Mouse (Mus musculus) megakaryocyte, embryonic 14.5 days (primary cell): ENCODE data around the gene Cacna1e. TPM values are rescaled to one million over a fixed set of nuclear protein-coding genes. Genes with fewer than 3 reads are reported as not detected.

Experiments
- H3K27me3 ChIP-seq: replicated peaks from 2 replicates; pipeline ENCODE3; 2012; ENCODE audit warnings: inconsistent platforms
- H3K36me3 ChIP-seq: replicated peaks from 2 replicates; pipeline ENCODE3; 2012; ENCODE audit warnings: low read length, inconsistent platforms, mixed read lengths
- H3K4me1 ChIP-seq: 2 replicates; pipeline ENCODE4 v1.6.1; 2012; ENCODE audit warnings: inconsistent platforms
- H3K4me3 ChIP-seq: replicated peaks from 2 replicates; pipeline ENCODE3; 2012; ENCODE audit warnings: moderate library complexity, mild to moderate bottlenecking, inconsistent platforms
- H3K9me3 ChIP-seq: 2 replicates; pipeline ENCODE4 v1.6.1; 2012; ENCODE audit warnings: inconsistent platforms
- FLI1 ChIP-seq: IDR thresholded peaks from 2 replicates; pipeline ENCODE4 v1.6.1; 2012; ENCODE audit warnings: low read length, inconsistent platforms, mixed read lengths
- GATA1 ChIP-seq: IDR thresholded peaks from 3 replicates; pipeline ENCODE4 v1.6.1; 2012; ENCODE audit warnings: mixed read lengths, low read length, inconsistent platforms, borderline replicate concordance
- polyA plus RNA-seq: library from polyadenylated mRNA; stranded (reverse); fragments of >175 nt; gene quantifications from 2 replicates; pipeline ENCODE4 v1.2.3, GENCODE M21; 2012; ENCODE audit warnings: low replicate concordance; ENCODE audit not compliant: insufficient read depth

The Cacna1e gene
- polyA plus RNA-seq, 1 experiment = 0.02 TPM

DNA sequence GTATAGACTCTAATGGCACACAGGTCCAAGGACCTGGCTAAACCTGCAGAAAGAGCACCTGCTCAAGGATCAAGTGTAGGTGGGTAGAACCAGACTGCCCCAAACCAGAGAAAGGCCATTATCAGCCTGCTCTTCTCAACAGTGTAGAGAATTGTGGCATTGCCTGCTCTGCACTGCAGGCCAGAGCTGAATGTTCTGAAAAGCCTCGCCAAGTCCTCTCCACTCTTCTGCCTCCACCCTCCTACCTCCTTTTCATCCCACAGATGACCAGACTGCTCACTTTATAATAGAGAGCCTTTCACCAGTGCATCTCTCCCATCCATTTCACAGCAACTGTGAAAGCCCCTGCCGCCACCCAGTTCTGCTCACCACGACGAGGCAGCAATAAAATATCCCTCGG is 42.0 kb downstream of the Cacna1e start:
- TF ChIP-seq FLI1 = no peak
- no peak for TF ChIP-seq GATA1
- H3K36me3 ChIP-seq = no peaks in the 10 kb centered on the region
- no peaks in the 10 kb centered on the region for H3K4me1 ChIP-seq
- H3K27me3 ChIP-seq = no peaks in the 10 kb centered on the region
- no peak overlapping the region for H3K4me3 ChIP-seq
- H3K9me3 ChIP-seq = no peaks in the 10 kb centered on the region

DNA sequence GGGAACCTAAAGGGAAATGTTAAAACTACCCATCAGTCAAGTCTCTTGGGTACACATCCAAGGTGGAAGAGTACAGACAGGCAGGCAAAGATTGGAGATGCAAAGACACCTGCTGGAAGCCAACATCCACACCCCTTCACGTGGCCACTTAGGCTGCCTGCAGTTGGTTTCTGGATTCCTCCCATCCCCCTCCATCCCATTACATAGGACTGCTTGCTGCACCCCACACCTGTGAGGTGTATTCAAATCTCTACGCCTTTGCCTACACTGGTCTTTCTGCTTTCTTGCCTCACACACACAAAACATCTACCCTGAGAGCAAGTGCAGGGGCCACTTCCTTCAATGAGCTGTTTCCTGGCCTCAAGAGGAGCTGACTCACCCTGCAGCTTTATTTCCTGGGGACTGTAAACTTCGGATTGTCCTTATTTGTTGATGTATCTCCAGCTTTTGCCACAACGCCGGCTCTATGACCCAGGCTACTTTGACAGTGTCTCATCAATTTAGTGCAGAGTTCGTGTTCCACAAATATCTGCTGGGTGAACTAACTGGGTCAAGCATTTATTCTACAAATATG is 43.2 kb downstream of the Cacna1e start:
- Histone ChIP-seq H3K4me1 (no peaks in the 10 kb centered on the region), H3K27me3 (no peaks in the 10 kb centered on the region), H3K4me3 (no peak overlapping the region), H3K9me3 (no peaks in the 10 kb centered on the region), H3K36me3 (no peaks in the 10 kb centered on the region)
- TF ChIP-seq GATA1 (no peak), FLI1 (no peak)

DNA sequence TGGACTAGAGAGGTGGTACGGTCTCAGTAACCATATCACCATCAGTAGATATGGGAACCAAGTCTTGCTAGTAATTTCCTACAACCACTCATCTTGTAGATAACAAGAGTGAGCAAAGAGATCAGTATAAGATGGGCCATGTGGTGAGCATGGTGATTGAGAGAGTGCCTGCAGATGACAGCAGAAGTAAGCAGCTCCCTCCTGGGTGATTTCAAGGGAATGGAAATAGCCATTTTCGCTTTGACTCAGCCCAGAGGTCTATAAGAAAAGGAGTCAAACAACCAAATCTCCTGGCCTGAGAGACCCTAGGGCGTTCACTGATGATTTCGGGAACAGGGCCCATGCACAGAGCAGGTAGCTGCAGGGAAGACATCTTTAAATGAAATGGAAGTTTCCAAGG is 45.0 kb downstream of the Cacna1e start:
- no peaks in the 10 kb centered on the region for H3K9me3 ChIP-seq
- H3K27me3 ChIP-seq = no peaks in the 10 kb centered on the region
- TF ChIP-seq GATA1 (no peak), FLI1 (no peak)
- no peaks in the 10 kb centered on the region for H3K36me3 ChIP-seq
- no peaks in the 10 kb centered on the region for H3K4me1 ChIP-seq
- no peak overlapping the region for H3K4me3 ChIP-seq

DNA sequence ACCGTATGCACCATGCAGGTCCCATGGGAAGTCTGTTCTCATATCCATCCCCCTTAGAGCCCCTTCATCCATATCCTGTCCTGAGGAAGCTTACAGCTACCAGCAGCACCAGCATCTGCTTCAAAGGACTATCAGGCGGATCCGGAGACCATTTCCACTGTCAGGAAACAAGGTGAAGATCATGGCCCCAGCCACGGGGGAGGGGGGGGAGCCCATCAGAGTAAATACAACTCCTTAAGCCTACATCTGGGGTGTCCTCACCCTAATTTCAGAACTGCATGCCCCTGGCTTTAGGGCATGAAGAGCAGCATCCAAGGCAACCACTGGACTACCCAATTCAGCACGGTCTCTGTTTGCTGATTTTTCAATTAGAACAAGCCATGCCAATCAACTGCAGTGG is 47.8 kb downstream of the Cacna1e start:
- no peak overlapping the region for H3K4me3 ChIP-seq
- TF ChIP-seq FLI1 (no peak), GATA1 (no peak)
- no peaks in the 10 kb centered on the region for H3K4me1 ChIP-seq
- H3K27me3 ChIP-seq = no peaks in the 10 kb centered on the region
- H3K36me3 ChIP-seq = no peaks in the 10 kb centered on the region
- no peaks in the 10 kb centered on the region for H3K9me3 ChIP-seq

DNA sequence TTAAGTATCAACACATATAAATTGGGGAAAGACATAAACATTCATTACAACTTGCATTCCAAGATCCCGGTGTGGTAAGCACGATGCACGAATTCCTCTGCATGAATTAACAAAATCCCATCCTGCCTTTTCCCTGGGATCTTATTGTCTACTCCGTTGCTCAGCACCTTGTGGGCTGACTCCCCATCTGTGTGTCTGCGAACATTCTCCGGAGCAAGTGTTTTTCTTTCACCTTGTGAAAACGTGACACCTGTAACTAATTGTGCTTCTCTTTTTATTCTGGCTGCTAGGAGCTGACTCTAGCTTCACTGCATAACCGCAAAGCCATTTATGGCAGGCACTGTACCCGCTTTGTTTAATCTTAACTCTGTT is 52.1 kb downstream of the Cacna1e start:
- Histone ChIP-seq H3K36me3 (no peaks in the 10 kb centered on the region), H3K9me3 (0 out of 2 replicates have a peak, but pooled peaks cover 3% of the 10 kb centered on the region), H3K4me3 (no peak overlapping the region), H3K27me3 (no peaks in the 10 kb centered on the region), H3K4me1 (no peaks in the 10 kb centered on the region)
- TF ChIP-seq GATA1 = no peak
- TF ChIP-seq FLI1 = no peak

DNA sequence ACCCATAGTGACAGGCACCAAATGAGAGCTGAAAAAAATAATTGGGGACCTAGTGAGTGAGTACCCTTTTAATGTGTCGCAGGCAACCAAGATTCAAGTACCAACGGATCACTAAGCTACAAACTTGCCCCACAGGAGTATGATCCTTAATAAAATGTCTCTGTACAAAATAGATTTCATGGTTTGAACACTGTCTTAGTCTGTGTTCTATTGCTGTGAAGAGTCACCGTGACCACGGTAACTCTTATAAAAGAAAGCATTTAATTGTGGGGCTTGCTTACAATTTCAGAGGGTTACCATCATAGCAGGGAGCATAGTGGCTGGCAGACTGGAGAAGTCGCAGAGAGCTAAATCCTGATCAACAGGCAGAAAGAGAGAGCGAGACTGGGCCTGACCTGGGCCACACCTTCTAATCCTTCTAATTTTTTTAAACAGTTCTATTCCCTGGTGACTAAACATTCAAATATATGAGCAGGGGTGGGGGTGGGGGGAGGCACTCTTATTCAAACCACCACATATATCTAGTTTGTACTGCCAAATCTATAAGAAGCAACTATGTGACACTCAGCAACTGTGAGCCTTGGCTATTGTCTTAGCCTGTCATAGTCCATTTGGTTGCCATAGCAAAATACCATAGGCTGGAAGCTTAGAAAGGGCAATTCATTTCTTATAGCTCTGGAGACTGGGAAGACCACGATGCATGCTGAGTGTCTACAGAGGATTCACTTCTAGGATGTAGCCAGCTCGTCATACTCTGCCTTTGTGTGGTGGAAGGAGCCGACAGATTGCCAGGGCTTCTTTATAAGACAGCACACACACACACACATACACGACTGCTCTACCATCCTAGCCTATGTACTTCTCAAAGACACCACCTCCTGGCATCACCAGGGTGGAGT is 52.8 kb downstream of the Cacna1e start:
- H3K36me3 ChIP-seq = no peaks in the 10 kb centered on the region
- H3K4me1 ChIP-seq = no peaks in the 10 kb centered on the region
- TF ChIP-seq FLI1 (no peak), GATA1 (no peak)
- H3K9me3 ChIP-seq = 0 out of 2 replicates have a peak, but pooled peaks cover 3% of the 10 kb centered on the region
- no peaks in the 10 kb centered on the region for H3K27me3 ChIP-seq
- no peak overlapping the region for H3K4me3 ChIP-seq

DNA sequence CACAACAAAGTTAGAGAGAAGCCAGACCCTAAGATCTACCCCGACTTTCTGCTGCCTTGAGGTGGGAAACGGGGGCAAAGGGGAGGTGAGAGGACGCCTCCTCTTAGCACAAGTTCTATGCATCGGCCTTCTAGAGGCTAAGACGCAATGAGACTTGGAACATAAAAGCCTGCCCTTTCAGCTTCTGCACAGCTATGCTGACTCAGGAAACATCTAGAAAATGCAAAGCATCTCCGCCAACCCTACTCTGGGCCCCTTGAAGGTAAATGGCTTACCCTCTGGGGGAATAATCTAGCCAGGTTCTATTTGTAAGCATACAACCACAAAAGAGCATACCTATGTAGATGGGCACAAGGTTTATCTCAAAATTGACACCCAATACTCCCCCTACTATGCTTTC is 54.2 kb downstream of the Cacna1e start:
- TF ChIP-seq GATA1 = no peak
- TF ChIP-seq FLI1 = no peak
- Histone ChIP-seq H3K27me3 (no peaks in the 10 kb centered on the region), H3K4me1 (no peaks in the 10 kb centered on the region), H3K36me3 (no peaks in the 10 kb centered on the region), H3K4me3 (no peak overlapping the region), H3K9me3 (0 out of 2 replicates have a peak, but pooled peaks cover 3% of the 10 kb centered on the region)

DNA sequence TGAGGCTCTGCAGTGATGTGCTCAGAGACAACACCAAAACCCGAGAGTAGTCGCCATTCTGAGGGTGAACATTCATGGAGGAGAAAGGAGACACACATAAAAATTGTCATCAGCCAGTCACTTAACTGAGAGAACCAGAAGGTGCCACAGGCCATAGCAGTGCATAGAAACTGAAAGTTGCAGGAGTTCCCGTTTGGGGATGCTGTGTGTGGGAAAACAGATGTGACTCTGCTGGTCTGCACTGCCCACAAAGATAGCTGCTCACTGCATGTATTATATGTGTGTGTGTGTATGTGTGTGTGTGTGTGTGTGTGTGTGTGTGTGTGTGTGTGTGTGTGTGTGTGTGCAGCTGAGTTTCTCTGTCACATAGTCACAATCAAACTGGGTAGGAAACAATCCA is 61.2 kb downstream of the Cacna1e start:
- Histone ChIP-seq H3K4me3 (no peak overlapping the region), H3K9me3 (0 out of 2 replicates have a peak, but pooled peaks cover 3% of the 10 kb centered on the region), H3K27me3 (peaks cover 3% of the 10 kb centered on the region), H3K4me1 (no peaks in the 10 kb centered on the region), H3K36me3 (no peaks in the 10 kb centered on the region)
- no peak for TF ChIP-seq FLI1
- no peak for TF ChIP-seq GATA1

DNA sequence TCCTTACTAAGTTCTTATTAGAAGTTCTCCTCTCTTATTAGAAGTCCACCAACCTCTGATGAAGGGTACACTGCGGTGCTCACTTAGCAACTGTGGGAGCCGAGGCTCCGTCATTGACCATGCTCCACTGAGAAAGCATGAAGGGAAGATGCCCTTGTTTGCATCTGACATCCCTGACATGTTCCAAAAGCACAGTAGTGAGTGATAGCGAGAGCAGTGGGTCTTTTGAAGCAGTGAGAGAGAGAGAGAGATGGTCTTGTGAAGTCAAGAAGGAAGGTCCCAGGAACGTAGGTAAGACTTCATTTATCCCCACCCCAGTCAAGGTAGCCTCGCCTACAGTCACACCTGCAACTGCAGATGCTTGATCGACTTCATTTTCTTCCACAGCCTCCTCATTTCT is 63.9 kb downstream of the Cacna1e start:
- no peaks in the 10 kb centered on the region for H3K9me3 ChIP-seq
- no peaks in the 10 kb centered on the region for H3K4me1 ChIP-seq
- H3K4me3 ChIP-seq = no peak overlapping the region
- peaks cover 3% of the 10 kb centered on the region for H3K27me3 ChIP-seq
- TF ChIP-seq FLI1 = no peak
- TF ChIP-seq GATA1 = no peak
- H3K36me3 ChIP-seq = no peaks in the 10 kb centered on the region

DNA sequence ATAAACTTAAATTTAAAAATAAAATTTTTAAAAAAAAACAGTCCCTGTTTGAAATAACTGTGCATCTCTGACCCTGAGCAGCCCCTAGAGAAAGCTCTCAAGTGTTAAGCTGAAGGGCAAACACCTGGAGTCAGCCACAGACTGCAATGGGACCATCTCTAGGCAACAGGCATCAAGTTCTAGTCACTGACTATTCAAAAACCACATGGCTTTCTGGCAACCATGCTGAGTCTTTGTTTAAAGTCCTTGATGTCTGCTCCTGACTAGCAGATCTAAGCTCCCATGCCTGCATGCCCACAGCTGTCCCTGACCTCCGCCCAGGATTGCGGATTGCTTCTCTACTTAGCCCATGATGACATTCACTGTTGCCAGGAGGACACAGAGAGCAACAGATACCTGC is 64.3 kb downstream of the Cacna1e start:
- no peaks in the 10 kb centered on the region for H3K36me3 ChIP-seq
- no peaks in the 10 kb centered on the region for H3K4me1 ChIP-seq
- H3K9me3 ChIP-seq = no peaks in the 10 kb centered on the region
- TF ChIP-seq GATA1 (no peak), FLI1 (no peak)
- no peak overlapping the region for H3K4me3 ChIP-seq
- peaks cover 3% of the 10 kb centered on the region for H3K27me3 ChIP-seq

DNA sequence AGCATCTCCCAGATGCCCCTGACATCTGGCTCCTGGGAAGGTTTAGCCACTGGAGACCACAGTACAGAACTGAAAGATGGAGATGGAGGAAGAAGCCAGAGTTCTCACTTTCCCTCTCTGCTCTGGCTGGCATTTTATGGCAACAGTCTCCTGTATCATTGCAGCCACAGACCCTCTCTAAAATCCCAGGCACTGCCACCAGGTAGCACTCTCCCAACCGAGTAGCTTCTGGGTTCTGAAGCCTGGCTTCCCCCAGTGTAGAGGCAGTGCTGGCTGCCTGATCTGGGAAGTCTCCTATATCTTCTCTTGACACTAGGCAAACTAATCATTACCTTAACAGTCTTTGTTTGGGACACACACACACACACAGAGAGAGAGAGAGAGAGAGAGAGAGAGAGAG is 65.6 kb downstream of the Cacna1e start:
- H3K4me1 ChIP-seq = no peaks in the 10 kb centered on the region
- peaks cover 3% of the 10 kb centered on the region for H3K27me3 ChIP-seq
- no peaks in the 10 kb centered on the region for H3K9me3 ChIP-seq
- no peaks in the 10 kb centered on the region for H3K36me3 ChIP-seq
- no peak for TF ChIP-seq GATA1
- no peak overlapping the region for H3K4me3 ChIP-seq
